Mouse (Mus musculus) heart, embryonic 11.5 days (tissue): ENCODE measurements around the gene Tex44. TPM values are rescaled to one million over a fixed set of nuclear protein-coding genes. Genes with fewer than 3 reads are reported as not detected.

Source experiments
- ATAC-seq: fragments of 200-750 bp; cut with Nextera tagmentation; replicated peaks from 2 replicates; pipeline ENCODE4 v1.8.0; 2017; ENCODE audit warnings: moderate library complexity; ENCODE audit not compliant: insufficient number of reproducible peaks, low FRiP score, low TSS enrichment
- H3K27ac ChIP-seq: fragments of 300-500 bp; sonication (generic); 2 replicates; pipeline ENCODE4 v1.5.1; 2014; ENCODE audit warnings: mild to moderate bottlenecking, low read depth, low read length
- H3K27me3 ChIP-seq: fragments of 300-500 bp; sonication (generic); 2 replicates; pipeline ENCODE4 v1.6.1; 2014; ENCODE audit warnings: mild to moderate bottlenecking, low read length, mixed read lengths; ENCODE audit not compliant: control insufficient read depth, insufficient read depth
- H3K36me3 ChIP-seq: fragments of 300-500 bp; sonication (generic); 2 replicates; pipeline ENCODE4 v1.6.1; 2014; ENCODE audit warnings: mild to moderate bottlenecking, low read length, moderate library complexity, mixed read lengths; ENCODE audit not compliant: control insufficient read depth, insufficient read depth
- H3K4me1 ChIP-seq: fragments of 300-500 bp; sonication (generic); 2 replicates; pipeline ENCODE4 v1.6.1; 2014; ENCODE audit warnings: low read length; ENCODE audit not compliant: control insufficient read depth, insufficient read depth
- H3K4me2 ChIP-seq: fragments of 300-500 bp; sonication (generic); 2 replicates; pipeline ENCODE4 v1.6.1; 2014; ENCODE audit warnings: mild to moderate bottlenecking, moderate library complexity
- H3K4me3 ChIP-seq: fragments of 300-500 bp; sonication (generic); 2 replicates; pipeline ENCODE4 v1.5.1; 2014; ENCODE audit warnings: low read depth, low read length
- H3K9ac ChIP-seq: fragments of 300-500 bp; sonication (generic); 2 replicates; pipeline ENCODE4 v1.6.1; 2014; ENCODE audit warnings: mild to moderate bottlenecking, low read depth, low read length, moderate library complexity
- H3K9me3 ChIP-seq: fragments of 300-500 bp; sonication (generic); replicated peaks from 2 replicates; pipeline ENCODE4 v1.6.1; 2016; ENCODE audit warnings: low read length; ENCODE audit not compliant: control insufficient read depth
- WGBS: fragments of 180-500 bp; shearing (Covaris S2); extraction: QIAGEN DNeasy Blood & Tissue Kit; methylation state at CpG from one replicate; pipeline ENCODE4 v1.1.7; 2014; ENCODE audit not compliant: insufficient replicate concordance; 5-methylcytosine and 5-hydroxymethylcytosine counted together
- polyA plus RNA-seq: library from polyadenylated mRNA; unstranded; fragments of >200 nt; fragmentation: Nextera tagmentation; extraction: Ambion mirVana; gene quantifications from 2 replicates; pipeline ENCODE4 v1.2.1, GENCODE M21; 2014

Gene Tex44
- polyA plus RNA-seq, 1 experiment from 2014 or later: not detected

- ATAC-seq: no peak
- 69% methylated on average over 7 of the region's 7 CpGs for WGBS
- Histone ChIP-seq H3K27me3 (no peaks in the 10 kb centered on the region), H3K9me3 (no peaks in the 10 kb centered on the region), H3K9ac (no peak overlapping the region), H3K27ac (no peak overlapping the region), H3K36me3 (no peaks in the 10 kb centered on the region), H3K4me2 (no peak overlapping the region), H3K4me1 (peaks cover 5% of the 10 kb centered on the region; the same call in 1 of the 2 replicates), H3K4me3 (no peak overlapping the region)
Measured at GRCm38 (mm10) chr1:86395897-86396296, 30.2 kb upstream of the Tex44 start.

- Histone ChIP-seq H3K4me3 (no peak overlapping the region), H3K4me1 (peaks cover 7% of the 10 kb centered on the region; the same call in 1 of the 2 replicates), H3K27ac (no peak overlapping the region), H3K4me2 (no peak overlapping the region), H3K27me3 (no peaks in the 10 kb centered on the region), H3K9me3 (no peaks in the 10 kb centered on the region), H3K36me3 (no peaks in the 10 kb centered on the region), H3K9ac (no peak overlapping the region)
- WGBS: 74% methylated on average over 8 of the region's 8 CpGs
- no peak for ATAC-seq
Measured at GRCm38 (mm10) chr1:86397621-86398020, 28.5 kb upstream of the Tex44 start.

GRCm38 (mm10) chr1:86398222-86398621 is 27.9 kb upstream of the Tex44 start:
- Histone ChIP-seq H3K27me3 (no peaks in the 10 kb centered on the region), H3K27ac (no peak overlapping the region), H3K36me3 (no peaks in the 10 kb centered on the region), H3K4me2 (no peak overlapping the region), H3K4me3 (no peak overlapping the region), H3K4me1 (peaks cover 7% of the 10 kb centered on the region; the same call in 1 of the 2 replicates), H3K9me3 (no peaks in the 10 kb centered on the region), H3K9ac (no peak overlapping the region)
- ATAC-seq: no peak
- 61% methylated on average over 7 of the region's 7 CpGs for WGBS

GRCm38 (mm10) chr1:86399322-86399721 is 26.8 kb upstream of the Tex44 start:
- Histone ChIP-seq H3K27me3 (no peaks in the 10 kb centered on the region), H3K4me1 (peaks cover 7% of the 10 kb centered on the region; the same call in 1 of the 2 replicates), H3K4me2 (no peak overlapping the region), H3K27ac (no peak overlapping the region), H3K9ac (no peak overlapping the region), H3K36me3 (no peaks in the 10 kb centered on the region), H3K4me3 (no peak overlapping the region), H3K9me3 (no peaks in the 10 kb centered on the region)
- WGBS: 94% methylated on average over 3 of the region's 3 CpGs
- ATAC-seq: no peak

- no peak overlapping the region for H3K9ac ChIP-seq
- no peak overlapping the region for H3K4me3 ChIP-seq
- H3K27ac ChIP-seq: no peak overlapping the region
- 50% methylated on average over 8 of the region's 8 CpGs for WGBS
- no peaks in the 10 kb centered on the region for H3K27me3 ChIP-seq
- H3K36me3 ChIP-seq: no peaks in the 10 kb centered on the region
- H3K4me1 ChIP-seq: peaks cover 7% of the 10 kb centered on the region; the same call in 1 of the 2 replicates
- H3K4me2 ChIP-seq: no peak overlapping the region
- ATAC-seq: no peak
- H3K9me3 ChIP-seq: no peaks in the 10 kb centered on the region
Measured at GRCm38 (mm10) chr1:86400096-86400754, 25.9 kb upstream of the Tex44 start.

- WGBS: 49% methylated on average over 5 of the region's 5 CpGs
- H3K27ac ChIP-seq: no peak overlapping the region
- no peak overlapping the region for H3K4me2 ChIP-seq
- no peaks in the 10 kb centered on the region for H3K9me3 ChIP-seq
- no peak overlapping the region for H3K4me3 ChIP-seq
- no peaks in the 10 kb centered on the region for H3K27me3 ChIP-seq
- H3K9ac ChIP-seq: no peak overlapping the region
- H3K36me3 ChIP-seq: no peaks in the 10 kb centered on the region
- ATAC-seq: no peak
- H3K4me1 ChIP-seq: peaks cover 7% of the 10 kb centered on the region; the same call in 1 of the 2 replicates
Measured at GRCm38 (mm10) chr1:86404834-86405233, 21.3 kb upstream of the Tex44 start.

GRCm38 (mm10) chr1:86406313-86406712 is 19.8 kb upstream of the Tex44 start:
- H3K4me2 ChIP-seq: no peak overlapping the region
- no peaks in the 10 kb centered on the region for H3K4me1 ChIP-seq
- H3K4me3 ChIP-seq: no peak overlapping the region
- H3K27me3 ChIP-seq: no peaks in the 10 kb centered on the region
- H3K9me3 ChIP-seq: no peaks in the 10 kb centered on the region
- H3K27ac ChIP-seq: no peak overlapping the region
- no peak for ATAC-seq
- H3K9ac ChIP-seq: no peak overlapping the region
- WGBS: 63% methylated on average over 4 of the region's 4 CpGs
- no peaks in the 10 kb centered on the region for H3K36me3 ChIP-seq

- Histone ChIP-seq H3K9ac (no peak overlapping the region), H3K27ac (no peak overlapping the region), H3K4me2 (no peak overlapping the region), H3K27me3 (no peaks in the 10 kb centered on the region), H3K4me1 (no peaks in the 10 kb centered on the region), H3K9me3 (no peaks in the 10 kb centered on the region), H3K4me3 (no peak overlapping the region), H3K36me3 (no peaks in the 10 kb centered on the region)
- ATAC-seq: no peak
- 65% methylated on average over 8 of the region's 8 CpGs for WGBS
Measured at GRCm38 (mm10) chr1:86406914-86407313, 19.2 kb upstream of the Tex44 start.

- Histone ChIP-seq H3K27me3 (no peaks in the 10 kb centered on the region), H3K4me1 (no peaks in the 10 kb centered on the region), H3K36me3 (no peaks in the 10 kb centered on the region), H3K4me3 (no peak overlapping the region), H3K9ac (no peak overlapping the region), H3K4me2 (no peak overlapping the region), H3K9me3 (no peaks in the 10 kb centered on the region), H3K27ac (no peak overlapping the region)
- 72% methylated on average over 10 of the region's 10 CpGs for WGBS
- ATAC-seq: no peak
Measured at GRCm38 (mm10) chr1:86408515-86408914, 17.6 kb upstream of the Tex44 start.
